Mouse (Mus musculus): Measurements from ENCODE around the gene Olfr56. TPM values are rescaled to one million over a fixed set of nuclear protein-coding genes. Genes with fewer than 3 reads are reported as not detected.

Gene Olfr56
- polyA plus RNA-seq, 1 experiment: 0.21 TPM

- no peaks in the 10 kb centered on the region for H3K36me3 ChIP-seq (replicated peaks; ENCODE audit: low read length)
- no peaks in the 10 kb centered on the region for H3K9me3 ChIP-seq
- no peaks in the 10 kb centered on the region for H3K27me3 ChIP-seq (replicated peaks)
- H3K4me3 ChIP-seq (replicated peaks): peak overlapping the region; percentile 91
- peaks cover 66% of the 10 kb centered on the region for H3K4me1 ChIP-seq
- no peak for TF ChIP-seq GATA1 (IDR thresholded peaks at IDR 0.05; ENCODE audit: borderline replicate concordance, low read length)
- no peak for TF ChIP-seq FLI1 (IDR thresholded peaks at IDR 0.05; ENCODE audit: low read length)
Measured at GRCm38 (mm10) chr11:49077012-49077411, 98.3 kb downstream of the Olfr56 start.

GRCm38 (mm10) chr11:49078719-49079118 is 100.0 kb downstream of the Olfr56 start:
- peaks cover 7% of the 10 kb centered on the region for H3K36me3 ChIP-seq (replicated peaks; ENCODE audit: low read length)
- no peaks in the 10 kb centered on the region for H3K27me3 ChIP-seq (replicated peaks)
- H3K9me3 ChIP-seq: no peaks in the 10 kb centered on the region
- peaks cover 83% of the 10 kb centered on the region for H3K4me1 ChIP-seq
- H3K4me3 ChIP-seq (replicated peaks): peak overlapping the region; percentile 91
- TF ChIP-seq GATA1 (IDR thresholded peaks at IDR 0.05; ENCODE audit: borderline replicate concordance, low read length) (no peak), FLI1 (IDR thresholded peaks at IDR 0.05; ENCODE audit: low read length) (no peak)

- peaks cover 92% of the 10 kb centered on the region for H3K4me1 ChIP-seq
- no peaks in the 10 kb centered on the region for H3K9me3 ChIP-seq
- H3K27me3 ChIP-seq (replicated peaks): no peaks in the 10 kb centered on the region
- H3K4me3 ChIP-seq (replicated peaks): peak overlapping the region; percentile 83
- peaks cover 18% of the 10 kb centered on the region for H3K36me3 ChIP-seq (replicated peaks; ENCODE audit: low read length)
- no peak for TF ChIP-seq GATA1 (IDR thresholded peaks at IDR 0.05; ENCODE audit: borderline replicate concordance, low read length)
- no peak for TF ChIP-seq FLI1 (IDR thresholded peaks at IDR 0.05; ENCODE audit: low read length)
Measured at GRCm38 (mm10) chr11:49080636-49081035, 101.9 kb downstream of the Olfr56 start.

GRCm38 (mm10) chr11:49081356-49081755 is 102.7 kb downstream of the Olfr56 start:
- H3K9me3 ChIP-seq: no peaks in the 10 kb centered on the region
- peaks cover 94% of the 10 kb centered on the region for H3K4me1 ChIP-seq
- peaks cover 22% of the 10 kb centered on the region for H3K36me3 ChIP-seq (replicated peaks; ENCODE audit: low read length)
- H3K27me3 ChIP-seq (replicated peaks): no peaks in the 10 kb centered on the region
- no peak for TF ChIP-seq FLI1 (IDR thresholded peaks at IDR 0.05; ENCODE audit: low read length)
- no peak for TF ChIP-seq GATA1 (IDR thresholded peaks at IDR 0.05; ENCODE audit: borderline replicate concordance, low read length)
- peak overlapping the region; percentile 84 for H3K4me3 ChIP-seq (replicated peaks)

- no peaks in the 10 kb centered on the region for H3K27me3 ChIP-seq (replicated peaks)
Measured at GRCm38 (mm10) chr11:49081886-49082285, 103.2 kb downstream of the Olfr56 start.

GRCm38 (mm10) chr11:49083146-49083545 is 104.5 kb downstream of the Olfr56 start:
- H3K36me3 ChIP-seq (replicated peaks; ENCODE audit: low read length): peaks cover 34% of the 10 kb centered on the region
- H3K9me3 ChIP-seq: no peaks in the 10 kb centered on the region
- peak overlapping the region; percentile 11 for H3K4me3 ChIP-seq (replicated peaks)
- TF ChIP-seq FLI1 (IDR thresholded peaks at IDR 0.05; ENCODE audit: low read length): no peak
- no peak for TF ChIP-seq GATA1 (IDR thresholded peaks at IDR 0.05; ENCODE audit: borderline replicate concordance, low read length)
- peaks cover 96% of the 10 kb centered on the region for H3K4me1 ChIP-seq
- no peaks in the 10 kb centered on the region for H3K27me3 ChIP-seq (replicated peaks)

More at GRCm38 (mm10) chr11:49081886-49082285, 103.2 kb downstream of the Olfr56 start:
- Histone ChIP-seq H3K9me3 (no peaks in the 10 kb centered on the region), H3K4me3 (replicated peaks) (peak overlapping the region; percentile 84), H3K36me3 (replicated peaks; ENCODE audit: low read length) (peaks cover 25% of the 10 kb centered on the region), H3K4me1 (peaks cover 99% of the 10 kb centered on the region)
- no peak for TF ChIP-seq FLI1 (IDR thresholded peaks at IDR 0.05; ENCODE audit: low read length)
- no peak for TF ChIP-seq GATA1 (IDR thresholded peaks at IDR 0.05; ENCODE audit: borderline replicate concordance, low read length)

- no peaks in the 10 kb centered on the region for H3K27me3 ChIP-seq (replicated peaks)
- TF ChIP-seq GATA1 (IDR thresholded peaks at IDR 0.05; ENCODE audit: borderline replicate concordance, low read length) (no peak), FLI1 (IDR thresholded peaks at IDR 0.05; ENCODE audit: low read length) (no peak)
- H3K4me3 ChIP-seq (replicated peaks): peak overlapping the region; percentile 78
- no peaks in the 10 kb centered on the region for H3K9me3 ChIP-seq
- H3K4me1 ChIP-seq: peaks cover 96% of the 10 kb centered on the region
- H3K36me3 ChIP-seq (replicated peaks; ENCODE audit: low read length): peaks cover 40% of the 10 kb centered on the region
Measured at GRCm38 (mm10) chr11:49083808-49084207, 105.1 kb downstream of the Olfr56 start.

GRCm38 (mm10) chr11:49084385-49084784 is 105.7 kb downstream of the Olfr56 start:
- Histone ChIP-seq H3K27me3 (replicated peaks) (no peaks in the 10 kb centered on the region), H3K4me1 (peaks cover 97% of the 10 kb centered on the region), H3K4me3 (replicated peaks) (peak overlapping the region; percentile 87), H3K36me3 (replicated peaks; ENCODE audit: low read length) (peaks cover 46% of the 10 kb centered on the region), H3K9me3 (no peaks in the 10 kb centered on the region)
- TF ChIP-seq GATA1 (IDR thresholded peaks at IDR 0.05; ENCODE audit: borderline replicate concordance, low read length) (no peak), FLI1 (IDR thresholded peaks at IDR 0.05; ENCODE audit: low read length) (no peak)

- H3K36me3 ChIP-seq (replicated peaks; ENCODE audit: low read length): peaks cover 47% of the 10 kb centered on the region
- peak overlapping the region; percentile 87 for H3K4me3 ChIP-seq (replicated peaks)
- TF ChIP-seq GATA1 (IDR thresholded peaks at IDR 0.05; ENCODE audit: borderline replicate concordance, low read length) (no peak), FLI1 (IDR thresholded peaks at IDR 0.05; ENCODE audit: low read length) (no peak)
Measured at GRCm38 (mm10) chr11:49084875-49085274, 106.2 kb downstream of the Olfr56 start.

GRCm38 (mm10) chr11:49086858-49087361 is 108.2 kb downstream of the Olfr56 start:
- Histone ChIP-seq H3K27me3 (replicated peaks) (no peaks in the 10 kb centered on the region), H3K9me3 (no peaks in the 10 kb centered on the region), H3K4me3 (replicated peaks) (peak overlapping the region; percentile 89), H3K4me1 (peaks cover 97% of the 10 kb centered on the region), H3K36me3 (replicated peaks; ENCODE audit: low read length) (peaks cover 64% of the 10 kb centered on the region)
- TF ChIP-seq GATA1 (IDR thresholded peaks at IDR 0.05; ENCODE audit: borderline replicate concordance, low read length) (no peak), FLI1 (IDR thresholded peaks at IDR 0.05; ENCODE audit: low read length) (no peak)

More at GRCm38 (mm10) chr11:49084875-49085274, 106.2 kb downstream of the Olfr56 start:
- Histone ChIP-seq H3K9me3 (no peaks in the 10 kb centered on the region), H3K27me3 (replicated peaks) (no peaks in the 10 kb centered on the region), H3K4me1 (peaks cover 97% of the 10 kb centered on the region)
